Mouse (Mus musculus) forebrain, embryonic 16.5 days (tissue): ENCODE results near the gene Abcc9. TPM values are rescaled to one million over a fixed set of nuclear protein-coding genes. Genes with fewer than 3 reads are reported as not detected.

ENCODE experiments used
- ATAC-seq: fragments of 200-750 bp; cut with Nextera tagmentation; 2 replicates; pipeline ENCODE4 v1.8.0; 2017; ENCODE audit warnings: mild to moderate bottlenecking, moderate library complexity
- H3K27ac ChIP-seq: fragments of 300-500 bp; sonication (generic); 2 replicates; pipeline ENCODE4 v1.5.1; 2014; ENCODE audit warnings: low read length, control low read depth
- H3K27me3 ChIP-seq: fragments of 300-500 bp; sonication (generic); replicated peaks from 2 replicates; pipeline ENCODE4 v1.6.1; 2014; ENCODE audit warnings: low read length; ENCODE audit not compliant: control insufficient read depth, insufficient read depth
- H3K36me3 ChIP-seq: fragments of 300-500 bp; sonication (generic); 2 replicates; pipeline ENCODE4 v1.6.1; 2014; ENCODE audit not compliant: control insufficient read depth, insufficient read depth
- H3K4me1 ChIP-seq: fragments of 300-500 bp; sonication (generic); replicated peaks from 2 replicates; pipeline ENCODE4 v1.6.1; 2014; ENCODE audit warnings: low read length; ENCODE audit not compliant: control insufficient read depth, insufficient read depth
- H3K4me2 ChIP-seq: fragments of 300-500 bp; sonication (generic); 2 replicates; pipeline ENCODE4 v1.6.1; 2014; ENCODE audit warnings: mild to moderate bottlenecking, low read length, control low read depth
- H3K4me3 ChIP-seq: fragments of 300-500 bp; sonication (generic); replicated peaks from 2 replicates; pipeline ENCODE4 v1.5.1; 2014; ENCODE audit warnings: mild to moderate bottlenecking, low read length, control low read depth
- H3K9ac ChIP-seq: fragments of 300-500 bp; sonication (generic); replicated peaks from 2 replicates; pipeline ENCODE4 v1.6.1; 2014; ENCODE audit warnings: low read depth, low read length, control low read depth
- H3K9me3 ChIP-seq: fragments of 300-500 bp; sonication (generic); 2 replicates; pipeline ENCODE4 v1.6.1; 2016; ENCODE audit warnings: low read length; ENCODE audit not compliant: control insufficient read depth
- WGBS: fragments of 180-500 bp; shearing (Covaris S2); extraction: QIAGEN DNeasy Blood & Tissue Kit; methylation state at CpG from one replicate; pipeline ENCODE4 v1.1.7; 2014; 5-methylcytosine and 5-hydroxymethylcytosine counted together
- polyA plus RNA-seq: library from polyadenylated mRNA; unstranded; fragments of >200 nt; fragmentation: Nextera tagmentation; extraction: Ambion mirVana; gene quantifications from 2 replicates; pipeline ENCODE4 v1.2.1, GENCODE M21; 2015

Abcc9 gene
- polyA plus RNA-seq, 1 experiment from 2014 or later: 3.2 TPM

GRCm38 (mm10) chr6:142571055-142571618, 131.0 kb downstream of the Abcc9 start, which contains the start of gene Kcnj8:
TSS of gene Kcnj8 (minus strand) at chr6:142571614.
- Histone ChIP-seq H3K27ac (no peak within 1 kb of the TSS), H3K4me2 (peak within 1 kb of the TSS; percentile 90), H3K36me3 (no peaks in the 10 kb centered on the region), H3K4me1 (peaks cover 19% of the 10 kb centered on the region), H3K27me3 (peaks cover 38% of the 10 kb centered on the region), H3K4me3 (peak within 1 kb of the TSS; percentile 50), H3K9me3 (no peaks in the 10 kb centered on the region), H3K9ac (peak within 1 kb of the TSS; percentile 51)
- ATAC-seq: peak; percentile 93
- under 1% methylated on average over 34 of the region's 34 CpGs for whole genome bisulfite sequencing

- Histone ChIP-seq H3K27ac (no peak overlapping the region), H3K4me1 (peaks cover 19% of the 10 kb centered on the region), H3K4me2 (peak overlapping the region; percentile 90), H3K4me3 (peak overlapping the region; percentile 18), H3K9ac (peak overlapping the region; percentile 29; the same call in 1 of the 2 replicates), H3K36me3 (no peaks in the 10 kb centered on the region), H3K27me3 (peaks cover 38% of the 10 kb centered on the region), H3K9me3 (no peaks in the 10 kb centered on the region)
- 6% methylated on average over 30 of the region's 30 CpGs for WGBS
- ATAC-seq: 0 out of 2 replicates have a peak, but pooled peaks have one; percentile 26
Measured at GRCm38 (mm10) chr6:142570046-142570770, 131.9 kb downstream of the Abcc9 start.

GRCm38 (mm10) chr6:142568713-142569357, 133.3 kb downstream of the Abcc9 start:
- Histone ChIP-seq H3K36me3 (no peaks in the 10 kb centered on the region), H3K9ac (no peak overlapping the region), H3K4me1 (peaks cover 19% of the 10 kb centered on the region), H3K27me3 (peaks cover 38% of the 10 kb centered on the region), H3K4me2 (no peak overlapping the region), H3K27ac (no peak overlapping the region), H3K4me3 (no peak overlapping the region), H3K9me3 (no peaks in the 10 kb centered on the region)
- no peak for ATAC-seq
- 37% methylated on average over 7 of the region's 7 CpGs for WGBS

- no peak overlapping the region for H3K9ac ChIP-seq
- WGBS: 33% methylated on average over 5 of the region's 5 CpGs
- H3K4me1 ChIP-seq: peaks cover 19% of the 10 kb centered on the region
- no peak for ATAC-seq
- H3K9me3 ChIP-seq: no peaks in the 10 kb centered on the region
- H3K36me3 ChIP-seq: no peaks in the 10 kb centered on the region
- no peak overlapping the region for H3K4me3 ChIP-seq
- no peak overlapping the region for H3K27ac ChIP-seq
- H3K4me2 ChIP-seq: no peak overlapping the region
- H3K27me3 ChIP-seq: peaks cover 34% of the 10 kb centered on the region
Measured at GRCm38 (mm10) chr6:142567452-142567851, 134.7 kb downstream of the Abcc9 start.

- Histone ChIP-seq H3K9me3 (no peaks in the 10 kb centered on the region), H3K9ac (no peak overlapping the region), H3K27me3 (peaks cover 18% of the 10 kb centered on the region), H3K36me3 (no peaks in the 10 kb centered on the region), H3K4me3 (no peak overlapping the region), H3K4me1 (no peaks in the 10 kb centered on the region), H3K27ac (no peak overlapping the region), H3K4me2 (no peak overlapping the region)
- WGBS: 94% methylated on average over 3 of the region's 3 CpGs
- ATAC-seq: no peak
Measured at GRCm38 (mm10) chr6:142564746-142565145, 137.4 kb downstream of the Abcc9 start.

GRCm38 (mm10) chr6:142561151-142561550, 141.0 kb downstream of the Abcc9 start:
- 78% methylated on average over 1 of the region's 1 CpGs for WGBS

GRCm38 (mm10) chr6:142558772-142559679, 143.1 kb downstream of the Abcc9 start:
- Histone ChIP-seq H3K36me3 (no peaks in the 10 kb centered on the region), H3K4me1 (no peaks in the 10 kb centered on the region), H3K27me3 (no peaks in the 10 kb centered on the region), H3K4me2 (no peak overlapping the region), H3K9ac (no peak overlapping the region), H3K4me3 (no peak overlapping the region), H3K27ac (no peak overlapping the region), H3K9me3 (no peaks in the 10 kb centered on the region)
- 86% methylated on average over 10 of the region's 10 CpGs for WGBS
- no peak for ATAC-seq

More at GRCm38 (mm10) chr6:142561151-142561550, 141.0 kb downstream of the Abcc9 start:
- no peak overlapping the region for H3K4me2 ChIP-seq
- H3K27me3 ChIP-seq: no peaks in the 10 kb centered on the region
- no peaks in the 10 kb centered on the region for H3K36me3 ChIP-seq
- H3K27ac ChIP-seq: no peak overlapping the region
- H3K9ac ChIP-seq: no peak overlapping the region
- H3K4me3 ChIP-seq: no peak overlapping the region
- no peaks in the 10 kb centered on the region for H3K4me1 ChIP-seq
- no peaks in the 10 kb centered on the region for H3K9me3 ChIP-seq
- no peak for ATAC-seq

- no peak overlapping the region for H3K4me3 ChIP-seq
- no peak overlapping the region for H3K9ac ChIP-seq
- no peak overlapping the region for H3K4me2 ChIP-seq
- 81% methylated on average over 10 of the region's 10 CpGs for WGBS
- no peak overlapping the region for H3K27ac ChIP-seq
- no peaks in the 10 kb centered on the region for H3K27me3 ChIP-seq
- H3K9me3 ChIP-seq: no peaks in the 10 kb centered on the region
- H3K36me3 ChIP-seq: no peaks in the 10 kb centered on the region
- H3K4me1 ChIP-seq: no peaks in the 10 kb centered on the region
- no peak for ATAC-seq
Measured at GRCm38 (mm10) chr6:142558076-142558475, 144.0 kb downstream of the Abcc9 start.
